Mouse (Mus musculus): ENCODE results near the gene Mapk11. TPM values are rescaled to one million over a fixed set of nuclear protein-coding genes. Genes with fewer than 3 reads are reported as not detected.

Mapk11 gene
- total and polyA plus RNA-seq, 2 experiments from 2014 or later, result 1.0 to 2.6 TPM

- TF ChIP-seq EP300 (IDR thresholded peaks at IDR 0.05; ENCODE audit: low read depth) (no peak), CTCF (IDR thresholded peaks at IDR 0.05; ENCODE audit: low read depth) (no peak)
- WGBS, result 96% methylated on average over 9 of the region's 9 CpGs
Observed at GRCm38 (mm10) chr15:89125351-89125750, 24.1 kb downstream of the Mapk11 start.

GRCm38 (mm10) chr15:89124312-89124711, 25.1 kb downstream of the Mapk11 start:
- WGBS, result 78% methylated on average over 3 of the region's 3 CpGs
- no peak overlapping the region for H3K27ac ChIP-seq (ENCODE audit: low read depth)
- H3K27me3 ChIP-seq (ENCODE audit: control insufficient read depth, insufficient read depth, low read length), result no peaks in the 10 kb centered on the region
- no peak for DNase-seq (ENCODE audit: low spot score)
- peaks cover 35% of the 10 kb centered on the region for H3K4me1 ChIP-seq (ENCODE audit: control insufficient read depth, insufficient read depth)
- H3K36me3 ChIP-seq (replicated peaks; ENCODE audit: control insufficient read depth, insufficient read depth, low read length), result peaks cover 6% of the 10 kb centered on the region
- ATAC-seq (ENCODE audit: insufficient read depth, low read depth), result no peak
- TF ChIP-seq CTCF (IDR thresholded peaks at IDR 0.05; ENCODE audit: low read depth) (no peak), EP300 (IDR thresholded peaks at IDR 0.05; ENCODE audit: low read depth) (no peak)
- no peak overlapping the region for H3K9ac ChIP-seq (replicated peaks; ENCODE audit: low read depth, low read length)
- H3K4me3 ChIP-seq (ENCODE audit: low read depth, low read length), result no peak overlapping the region
- H3K4me2 ChIP-seq (ENCODE audit: low read depth, low read length), result no peak overlapping the region
- no peaks in the 10 kb centered on the region for H3K9me3 ChIP-seq (replicated peaks; ENCODE audit: control insufficient read depth, low read length)

More at GRCm38 (mm10) chr15:89125351-89125750, 24.1 kb downstream of the Mapk11 start:
- H3K36me3 ChIP-seq (replicated peaks; ENCODE audit: control insufficient read depth, insufficient read depth, low read length), result peaks cover 2% of the 10 kb centered on the region
- peaks cover 35% of the 10 kb centered on the region for H3K4me1 ChIP-seq (ENCODE audit: control insufficient read depth, insufficient read depth)
- H3K9ac ChIP-seq (replicated peaks; ENCODE audit: low read depth, low read length), result no peak overlapping the region
- no peak overlapping the region for H3K4me3 ChIP-seq (ENCODE audit: low read depth, low read length)
- H3K4me2 ChIP-seq (ENCODE audit: low read depth, low read length), result no peak overlapping the region
- DNase-seq (ENCODE audit: low spot score), result no peak
- no peaks in the 10 kb centered on the region for H3K27me3 ChIP-seq (ENCODE audit: control insufficient read depth, insufficient read depth, low read length)
- H3K9me3 ChIP-seq (replicated peaks; ENCODE audit: control insufficient read depth, low read length), result no peaks in the 10 kb centered on the region
- ATAC-seq (ENCODE audit: insufficient read depth, low read depth), result no peak
- H3K27ac ChIP-seq (ENCODE audit: low read depth), result no peak overlapping the region

GRCm38 (mm10) chr15:89123595-89123994, 25.8 kb downstream of the Mapk11 start:
- Histone ChIP-seq H3K4me3 (ENCODE audit: low read depth, low read length) (peak overlapping the region; percentile 75), H3K27ac (ENCODE audit: low read depth) (peak overlapping the region; percentile 60), H3K9me3 (replicated peaks; ENCODE audit: control insufficient read depth, low read length) (no peaks in the 10 kb centered on the region), H3K9ac (replicated peaks; ENCODE audit: low read depth, low read length) (peak overlapping the region; percentile 35; the same call in 1 of the 2 replicates), H3K4me2 (ENCODE audit: low read depth, low read length) (peak overlapping the region; percentile 96), H3K27me3 (ENCODE audit: control insufficient read depth, insufficient read depth, low read length) (no peaks in the 10 kb centered on the region), H3K4me1 (ENCODE audit: control insufficient read depth, insufficient read depth) (peaks cover 35% of the 10 kb centered on the region), H3K36me3 (replicated peaks; ENCODE audit: control insufficient read depth, insufficient read depth, low read length) (peaks cover 10% of the 10 kb centered on the region)
- DNase-seq (ENCODE audit: low spot score) (no peak), ATAC-seq (ENCODE audit: insufficient read depth, low read depth) (no peak)
- 40% methylated on average over 11 of the region's 11 CpGs for whole genome bisulfite sequencing
- TF ChIP-seq EP300 (IDR thresholded peaks at IDR 0.05; ENCODE audit: low read depth) (no peak), CTCF (IDR thresholded peaks at IDR 0.05; ENCODE audit: low read depth) (no peak)

- Histone ChIP-seq H3K4me1 (ENCODE audit: control insufficient read depth, insufficient read depth) (peaks cover 32% of the 10 kb centered on the region), H3K36me3 (replicated peaks; ENCODE audit: control insufficient read depth, insufficient read depth, low read length) (peaks cover 10% of the 10 kb centered on the region), H3K4me3 (ENCODE audit: low read depth, low read length) (peak within 1 kb of the TSS; percentile 75), H3K27ac (ENCODE audit: low read depth) (peak within 1 kb of the TSS; percentile 60), H3K4me2 (ENCODE audit: low read depth, low read length) (peak within 1 kb of the TSS; percentile 96), H3K27me3 (ENCODE audit: control insufficient read depth, insufficient read depth, low read length) (no peaks in the 10 kb centered on the region), H3K9ac (replicated peaks; ENCODE audit: low read depth, low read length) (peak within 1 kb of the TSS; percentile 79), H3K9me3 (replicated peaks; ENCODE audit: control insufficient read depth, low read length) (no peaks in the 10 kb centered on the region)
- no peak for TF ChIP-seq EP300 (IDR thresholded peaks at IDR 0.05; ENCODE audit: low read depth)
- TF ChIP-seq CTCF (IDR thresholded peaks at IDR 0.05; ENCODE audit: low read depth), result no peak
- DNase-seq (ENCODE audit: low spot score) (peak; percentile 90), ATAC-seq (ENCODE audit: insufficient read depth, low read depth) (peak; percentile 88)
- under 1% methylated on average over 47 of the region's 47 CpGs for WGBS
Observed at GRCm38 (mm10) chr15:89122649-89123366, 26.6 kb downstream of the Mapk11 start, which contains the start of gene Tubgcp6. TSS of gene Tubgcp6 (minus strand) at chr15:89123112.

GRCm38 (mm10) chr15:89118007-89118406, 31.4 kb downstream of the Mapk11 start:
- no peaks in the 10 kb centered on the region for H3K27me3 ChIP-seq (ENCODE audit: control insufficient read depth, insufficient read depth, low read length)
- H3K4me2 ChIP-seq (ENCODE audit: low read depth, low read length), result no peak overlapping the region
- H3K27ac ChIP-seq (ENCODE audit: low read depth), result no peak overlapping the region
- H3K4me1 ChIP-seq (ENCODE audit: control insufficient read depth, insufficient read depth), result peaks cover 19% of the 10 kb centered on the region
- no peaks in the 10 kb centered on the region for H3K9me3 ChIP-seq (replicated peaks; ENCODE audit: control insufficient read depth, low read length)
- H3K36me3 ChIP-seq (replicated peaks; ENCODE audit: control insufficient read depth, insufficient read depth, low read length), result peaks cover 43% of the 10 kb centered on the region
- no peak for ATAC-seq (ENCODE audit: insufficient read depth, low read depth)
- H3K9ac ChIP-seq (replicated peaks; ENCODE audit: low read depth, low read length), result no peak overlapping the region
- TF ChIP-seq CTCF (IDR thresholded peaks at IDR 0.05; ENCODE audit: low read depth), result peak; percentile 48
- TF ChIP-seq EP300 (IDR thresholded peaks at IDR 0.05; ENCODE audit: low read depth), result no peak
- no peak for DNase-seq (ENCODE audit: low spot score)
- no peak overlapping the region for H3K4me3 ChIP-seq (ENCODE audit: low read depth, low read length)

All from heart, postnatal 0 days (tissue).